Mouse (Mus musculus) T-helper 1 cell (primary cell): Measurements from ENCODE around the gene Hsph1.

Experiments used
- in situ Hi-C: fragments of 300-600 bp; cut with MboI, MseI; formaldehyde crosslinking; loops from one replicate; pipeline ENCODE4 v1.15.1; 2025; ENCODE audit warnings: high pct_unique_total_duplicates

The Hsph1 gene

DNA sequence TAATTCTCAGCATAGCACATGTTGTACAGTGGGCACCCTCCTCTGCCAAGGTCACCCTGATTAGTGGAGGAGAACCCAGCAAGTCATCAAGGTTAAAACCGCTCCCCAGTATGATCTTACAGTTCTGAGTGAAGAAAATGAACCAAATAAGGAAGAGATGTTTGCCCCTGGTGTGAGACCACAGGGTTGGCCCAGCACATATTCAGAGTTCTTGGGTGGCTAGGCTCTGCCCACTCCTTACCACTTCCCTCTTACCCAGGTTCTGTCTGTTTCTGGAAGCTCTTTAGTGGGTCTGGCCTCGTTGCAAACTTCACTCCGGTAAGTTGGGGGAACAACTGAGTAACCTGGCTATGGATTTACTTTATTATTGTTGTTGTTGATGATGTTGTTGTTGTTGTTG is 42.0 kb downstream of the Hsph1 start:
- in situ Hi-C loops: no loop called here

GRCm38 (mm10) chr5:149589932-149590331 is 46.2 kb downstream of the Hsph1 start:
- in situ Hi-C loops: no loop called here

GRCm38 (mm10) chr5:149588814-149589534 is 47.2 kb downstream of the Hsph1 start:
- in situ Hi-C loops: no loop called here

DNA sequence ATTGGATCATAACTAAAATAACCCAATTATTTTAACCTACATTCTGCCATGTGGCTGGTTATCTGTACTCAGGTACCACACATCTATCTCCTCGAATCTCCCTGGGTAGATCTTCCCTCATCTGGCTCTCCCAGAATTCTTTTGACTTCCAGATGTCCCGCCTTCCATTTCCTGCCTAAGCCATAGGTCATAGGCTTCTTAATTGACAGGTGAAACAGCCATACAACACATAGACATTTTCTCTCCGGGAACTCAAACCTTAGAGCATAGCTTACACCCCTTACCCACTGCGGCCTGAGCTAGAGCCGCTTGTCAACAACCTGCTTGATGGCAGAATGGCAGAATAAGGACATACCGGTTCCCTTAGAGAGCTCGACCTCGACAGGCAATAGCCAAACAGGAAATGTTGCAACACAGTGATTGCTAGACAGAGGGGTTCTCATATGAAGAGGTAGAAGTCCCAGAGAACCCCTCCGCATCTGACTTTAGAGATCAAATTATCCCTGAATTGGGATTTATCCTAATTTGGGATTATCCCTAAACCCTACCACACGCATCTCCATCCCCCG is 48.8 kb downstream of the Hsph1 start:
- in situ Hi-C loops: no loop called here

DNA sequence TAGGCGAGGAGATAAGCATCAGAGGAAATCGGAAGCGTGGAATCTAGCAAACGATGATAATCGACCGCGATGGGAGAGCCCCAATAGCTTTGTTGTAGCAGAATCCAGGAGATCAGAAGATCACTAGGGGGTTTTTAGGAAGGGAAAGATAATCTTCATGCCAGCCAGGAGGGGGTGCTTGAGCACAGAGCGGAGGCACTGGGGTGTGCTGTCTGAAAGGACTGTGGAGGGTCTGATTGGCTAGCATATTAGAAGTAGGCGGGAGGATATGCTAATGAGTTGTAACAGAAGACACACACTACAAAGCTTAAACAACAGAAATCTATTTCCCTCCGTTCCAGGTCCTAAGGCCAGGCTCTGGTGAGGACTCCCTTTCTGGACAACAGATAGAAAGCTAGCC is 50.3 kb downstream of the Hsph1 start:
- in situ Hi-C loops: no loop called here

GRCm38 (mm10) chr5:149585231-149585630 is 50.9 kb downstream of the Hsph1 start:
- in situ Hi-C loops: no loop called here

DNA sequence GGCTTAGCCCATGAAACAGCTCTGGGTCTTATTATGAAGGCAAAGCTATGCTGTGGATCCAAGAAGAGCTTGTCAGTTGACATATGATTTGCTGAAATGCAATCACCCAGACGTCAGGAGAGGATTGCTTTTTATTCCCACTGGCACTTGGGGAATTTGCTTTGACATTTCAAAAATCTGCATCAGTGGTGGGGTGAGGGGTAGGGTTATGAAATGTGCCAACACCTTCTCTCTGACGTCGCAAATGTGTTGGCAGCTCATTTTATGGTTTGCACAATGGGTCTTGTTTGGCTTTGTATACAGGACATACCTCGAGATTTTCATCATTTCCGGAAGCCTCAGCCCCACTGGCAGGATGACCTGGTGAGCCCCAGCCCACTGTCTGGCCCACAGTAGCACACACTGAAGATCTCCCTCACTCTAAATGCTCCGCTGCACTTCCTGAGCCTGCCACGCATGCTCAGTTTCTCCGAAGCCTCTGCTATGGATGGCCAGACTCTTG is 52.0 kb downstream of the Hsph1 start:
- in situ Hi-C loops: no loop called here

- in situ Hi-C loops: no loop called here
Measured at GRCm38 (mm10) chr5:149583507-149583906, 52.7 kb downstream of the Hsph1 start.

DNA sequence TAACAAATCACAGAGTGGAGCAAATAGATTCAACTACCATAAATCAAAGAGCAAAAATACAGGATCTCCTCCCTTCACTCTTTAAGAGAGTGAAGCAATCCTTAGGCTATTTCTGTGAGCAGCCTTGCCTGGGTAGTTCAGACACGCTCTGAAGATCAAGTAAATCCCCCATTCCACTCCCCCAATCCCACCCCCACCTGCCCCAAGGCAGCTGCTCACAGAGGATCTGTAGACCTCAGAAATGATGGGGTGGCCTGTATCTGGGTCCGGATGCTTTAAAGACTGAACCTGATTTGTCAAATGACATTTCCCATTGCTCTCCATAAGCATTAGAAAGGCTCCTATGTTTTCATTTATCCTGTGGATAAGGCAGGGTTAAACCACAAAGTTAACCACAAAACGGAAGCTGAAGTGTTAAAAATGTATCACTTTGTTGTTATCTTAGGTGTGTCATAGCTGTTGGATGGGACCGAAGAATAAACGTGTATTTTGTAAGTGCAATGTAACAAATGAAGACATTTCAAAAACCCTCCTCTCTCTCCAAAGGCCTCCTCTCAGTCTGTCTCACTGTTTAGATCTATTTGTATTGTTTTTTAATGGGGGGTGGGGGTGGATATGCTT is 53.4 kb downstream of the Hsph1 start:
- in situ Hi-C loops: no loop called here

DNA sequence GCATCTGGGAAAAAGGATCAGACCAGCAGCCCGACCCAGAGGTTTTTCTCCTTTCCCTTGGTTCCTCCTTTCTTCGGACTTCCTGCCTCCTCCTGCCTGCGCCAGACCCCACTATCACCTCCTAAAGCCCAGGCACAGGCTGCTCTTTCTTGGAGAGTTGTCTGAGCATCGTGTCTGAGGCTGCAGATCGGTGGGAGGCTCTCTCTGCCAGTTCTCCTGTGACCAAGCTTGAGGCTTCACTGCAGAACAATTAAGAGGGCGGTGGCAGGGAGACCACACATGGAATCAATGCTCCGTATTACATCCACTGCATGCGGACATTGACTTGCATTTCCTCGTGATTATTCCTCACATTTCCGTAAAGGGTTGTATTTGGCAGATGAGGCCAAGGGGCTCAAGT is 58.7 kb downstream of the Hsph1 start:
- in situ Hi-C loops: no loop called here

DNA sequence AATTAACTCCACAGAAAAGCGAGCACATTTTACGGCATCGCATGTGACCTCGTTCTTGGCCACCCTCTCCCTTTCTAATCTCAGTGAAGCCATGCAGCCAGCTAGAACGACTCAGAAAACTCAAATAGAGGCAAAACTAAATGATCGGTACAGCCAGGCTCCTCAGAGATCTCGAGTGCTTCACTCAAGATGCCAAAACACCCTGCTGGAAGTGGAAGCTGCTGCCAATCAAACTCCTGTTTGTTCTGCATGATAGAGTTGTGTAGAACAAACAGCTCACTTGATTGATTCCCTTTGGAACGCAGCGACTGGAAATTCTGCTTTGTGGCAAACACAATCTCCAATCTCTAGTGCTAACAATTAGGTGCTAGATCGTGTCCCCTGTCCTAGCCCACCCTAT is 59.2 kb downstream of the Hsph1 start:
- in situ Hi-C loops: no loop called here

DNA sequence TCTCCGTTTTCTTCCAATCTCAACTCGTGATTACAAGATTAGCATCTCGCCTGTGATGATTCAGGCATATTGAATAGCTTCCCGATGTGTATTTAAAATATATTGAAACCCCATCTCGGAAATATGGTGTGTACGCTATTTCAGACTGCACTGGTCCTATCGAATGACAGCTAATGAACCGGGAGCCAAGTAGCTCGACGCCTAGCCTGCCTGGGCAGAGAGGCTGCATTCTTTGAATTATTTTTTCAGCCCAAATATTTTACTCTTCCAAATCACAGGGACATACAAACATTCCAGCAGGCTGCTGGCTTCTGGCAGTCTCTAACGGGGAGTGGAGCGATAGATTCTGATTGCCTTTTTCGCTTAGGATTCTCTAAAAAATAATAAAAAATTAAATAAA is 67.2 kb downstream of the Hsph1 start:
- in situ Hi-C loops: no loop called here

DNA sequence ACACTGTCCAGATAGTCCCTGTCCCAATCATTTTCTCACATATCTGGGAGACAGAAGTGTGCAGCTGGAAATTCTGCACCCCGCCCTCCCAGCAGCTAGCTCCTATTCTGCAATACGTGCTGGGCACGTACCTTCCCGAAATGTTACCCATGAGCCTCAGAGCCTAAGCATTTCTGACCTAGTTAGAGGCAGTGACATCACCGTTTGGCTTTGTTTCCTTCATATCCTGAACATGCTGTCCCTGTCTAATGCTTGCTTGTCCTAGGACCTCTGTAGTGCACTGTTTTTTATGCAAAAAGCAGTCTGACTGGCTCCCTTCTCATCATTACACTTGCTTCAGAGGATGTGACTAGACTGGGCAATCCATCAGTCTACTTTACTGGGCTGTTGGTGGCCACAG is 69.2 kb downstream of the Hsph1 start:
- in situ Hi-C loops: no loop called here

- in situ Hi-C loops: no loop called here
Measured at GRCm38 (mm10) chr5:149566026-149566425, 70.2 kb downstream of the Hsph1 start.
